Mouse (Mus musculus): ENCODE measurements around the gene Ndufs3.
"Not testable (repeated sequence)": the region's sequence is repeated elsewhere in the genome, so short reads cannot be mapped to it uniquely, and the experiment has no call there.

Gene Ndufs3

GRCm38 (mm10) chr2:90906721-90907120 is 2.1 kb upstream of the Ndufs3 start:
- DNase-seq (ENCODE audit: low read depth, low spot score): no peak

- no peak for DNase-seq (ENCODE audit: low read depth, low spot score)
These were observed 213 bp upstream of the Ndufs3 start for GRCm38 (mm10) chr2:90904856-90905224.

DNA sequence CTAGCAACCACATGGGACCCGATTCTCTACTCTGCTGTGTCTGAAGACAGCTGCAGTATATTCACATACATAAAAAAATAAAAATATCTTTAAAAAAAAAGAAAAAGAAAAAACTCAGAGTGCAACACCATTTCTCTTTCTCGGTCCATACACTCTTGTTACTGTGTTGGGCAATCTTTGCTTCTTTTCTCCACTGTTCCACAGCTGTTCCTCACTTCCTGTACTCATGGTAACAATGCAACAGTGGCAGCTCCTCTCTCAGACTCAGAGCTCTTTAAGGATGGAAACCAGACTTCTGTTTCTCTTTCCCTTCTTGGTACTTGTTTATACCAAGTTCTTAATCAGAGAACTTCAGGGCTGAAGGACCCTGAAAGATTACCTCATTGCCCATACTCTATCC is 1.2 kb downstream of the Ndufs3 start:
- DNase-seq (ENCODE audit: low read depth, low spot score): no peak

GRCm38 (mm10) chr2:90894299-90894677 is 10.3 kb downstream of the Ndufs3 start:
- not testable (repeated sequence) for DNase-seq (ENCODE audit: low read depth, low spot score)

- DNase-seq (ENCODE audit: low read depth, low spot score): no peak
These were observed 10.8 kb downstream of the Ndufs3 start for GRCm38 (mm10) chr2:90893673-90894298.

DNA sequence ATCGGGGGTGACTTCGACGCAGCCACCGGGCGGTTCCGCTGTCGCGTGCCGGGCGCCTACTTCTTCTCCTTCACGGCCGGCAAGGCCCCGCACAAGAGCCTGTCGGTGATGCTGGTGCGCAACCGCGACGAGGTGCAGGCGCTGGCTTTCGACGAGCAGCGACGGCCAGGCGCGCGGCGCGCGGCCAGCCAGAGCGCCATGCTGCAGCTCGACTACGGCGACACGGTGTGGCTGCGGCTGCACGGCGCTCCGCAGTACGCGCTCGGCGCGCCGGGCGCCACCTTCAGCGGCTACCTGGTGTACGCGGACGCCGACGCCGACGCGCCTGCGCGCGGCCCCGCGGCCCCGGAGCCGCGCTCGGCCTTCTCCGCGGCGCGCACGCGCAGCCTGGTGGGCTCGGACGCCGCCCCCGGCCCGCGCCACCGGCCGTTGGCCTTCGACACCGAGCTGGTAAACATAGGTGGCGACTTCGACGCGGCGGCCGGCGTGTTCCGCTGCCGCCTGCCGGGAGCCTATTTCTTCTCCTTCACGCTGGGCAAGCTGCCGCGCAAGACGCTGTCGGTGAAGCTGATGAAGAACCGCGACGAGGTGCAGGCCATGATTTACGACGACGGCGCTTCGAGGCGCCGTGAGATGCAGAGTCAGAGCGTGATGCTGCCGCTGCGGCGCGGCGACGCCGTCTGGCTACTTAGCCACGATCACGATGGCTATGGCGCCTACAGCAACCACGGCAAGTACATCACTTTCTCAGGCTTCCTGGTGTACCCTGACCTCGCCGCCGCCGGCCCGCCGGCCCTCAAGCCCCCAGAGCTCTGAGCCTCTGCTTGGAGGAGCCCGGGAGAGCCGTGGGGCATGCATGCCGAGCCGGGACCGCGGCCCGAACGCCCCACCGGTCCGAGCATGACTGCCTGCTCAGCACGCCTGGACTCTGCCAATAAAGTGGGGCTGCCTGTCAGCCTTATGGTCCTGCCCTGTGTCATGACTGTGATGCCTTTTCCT is 14.8 kb downstream of the Ndufs3 start:
- DNase-seq (ENCODE audit: low read depth, low spot score): peak; percentile 49

- no peak for DNase-seq (ENCODE audit: low read depth, low spot score)
These were observed 17.0 kb downstream of the Ndufs3 start for GRCm38 (mm10) chr2:90887627-90888026.

GRCm38 (mm10) chr2:90886436-90886835 is 18.2 kb downstream of the Ndufs3 start:
- no peak for DNase-seq (ENCODE audit: low read depth, low spot score)

DNA sequence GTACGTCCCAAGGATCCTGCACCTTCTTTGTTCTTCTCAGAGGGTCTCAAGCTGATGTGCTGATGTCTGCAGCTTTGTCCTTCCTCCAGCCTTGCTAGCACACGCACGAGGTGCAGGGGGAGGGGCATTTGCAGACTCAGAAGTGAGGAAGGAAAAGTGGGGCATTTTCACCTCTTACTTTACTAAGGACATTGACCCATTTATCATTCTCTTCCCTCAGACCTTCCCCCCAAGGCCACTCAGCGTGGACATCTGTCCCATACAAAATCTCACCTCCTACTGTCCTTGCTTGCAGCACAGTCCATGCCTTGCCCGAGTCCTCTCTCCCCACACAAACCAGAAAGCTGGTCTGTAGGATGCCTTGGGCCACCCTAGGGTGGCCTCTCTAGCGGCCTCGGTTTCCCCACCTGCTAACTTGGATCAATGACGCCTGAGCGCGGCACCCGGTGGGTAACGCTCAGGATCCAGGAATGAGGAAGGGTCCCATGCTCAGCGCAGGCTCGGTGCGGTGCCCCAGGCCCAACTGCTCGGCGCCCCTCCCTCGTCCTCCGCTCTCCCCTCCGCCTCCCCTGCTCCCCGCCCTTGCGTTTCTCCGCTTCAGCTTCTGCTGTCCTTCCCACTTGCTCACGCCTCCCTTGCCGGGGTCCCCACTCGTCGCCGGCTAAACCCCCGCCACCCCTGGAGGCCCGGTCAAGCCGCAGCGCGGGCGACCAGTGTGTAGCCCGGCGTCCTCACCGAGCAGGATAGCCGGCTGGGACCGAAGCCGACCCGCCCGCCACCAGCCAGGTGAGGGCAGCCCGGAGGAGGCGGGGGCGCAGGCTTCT is 19.2 kb downstream of the Ndufs3 start, which contains the start of gene C1qtnf4:
Gene C1qtnf4, plus strand, starts transcription at position 643 of the 824 bp plus-strand sequence.
- DNase-seq (ENCODE audit: low read depth, low spot score): no peak

DNA sequence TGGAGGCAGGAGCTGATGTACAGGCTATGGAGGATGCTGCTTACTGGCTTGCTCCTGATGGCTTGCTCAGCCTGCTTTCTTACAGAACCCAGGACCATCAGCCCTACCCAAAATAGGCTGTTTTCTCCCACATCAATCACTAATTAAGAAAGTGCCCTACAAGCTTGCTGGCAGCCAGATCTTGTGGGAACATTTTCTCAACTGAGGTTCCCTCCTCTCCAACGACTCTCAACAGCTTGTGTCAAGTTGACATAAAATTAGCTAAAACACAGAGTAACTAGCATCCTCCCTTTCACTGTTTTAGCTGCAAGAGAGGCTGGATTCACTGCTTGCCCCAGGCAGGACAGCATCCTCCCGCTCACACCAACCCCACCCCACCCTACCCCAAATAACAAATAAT is 22.8 kb downstream of the Ndufs3 start:
- DNase-seq (ENCODE audit: low read depth, low spot score): no peak

GRCm38 (mm10) chr2:90880144-90880785 is 24.4 kb downstream of the Ndufs3 start:
- no peak for DNase-seq (ENCODE audit: low read depth, low spot score)

GRCm38 (mm10) chr2:90879419-90879818 is 25.2 kb downstream of the Ndufs3 start:
- DNase-seq (ENCODE audit: low read depth, low spot score): no peak

GRCm38 (mm10) chr2:90877584-90878259 is 26.9 kb downstream of the Ndufs3 start:
- no peak for DNase-seq (ENCODE audit: low read depth, low spot score)

GRCm38 (mm10) chr2:90875239-90875638 is 29.4 kb downstream of the Ndufs3 start:
- DNase-seq (ENCODE audit: low read depth, low spot score): no peak

- DNase-seq (ENCODE audit: low read depth, low spot score): peak; percentile 72
These were observed 30.6 kb downstream of the Ndufs3 start for GRCm38 (mm10) chr2:90874025-90874424.

DNA sequence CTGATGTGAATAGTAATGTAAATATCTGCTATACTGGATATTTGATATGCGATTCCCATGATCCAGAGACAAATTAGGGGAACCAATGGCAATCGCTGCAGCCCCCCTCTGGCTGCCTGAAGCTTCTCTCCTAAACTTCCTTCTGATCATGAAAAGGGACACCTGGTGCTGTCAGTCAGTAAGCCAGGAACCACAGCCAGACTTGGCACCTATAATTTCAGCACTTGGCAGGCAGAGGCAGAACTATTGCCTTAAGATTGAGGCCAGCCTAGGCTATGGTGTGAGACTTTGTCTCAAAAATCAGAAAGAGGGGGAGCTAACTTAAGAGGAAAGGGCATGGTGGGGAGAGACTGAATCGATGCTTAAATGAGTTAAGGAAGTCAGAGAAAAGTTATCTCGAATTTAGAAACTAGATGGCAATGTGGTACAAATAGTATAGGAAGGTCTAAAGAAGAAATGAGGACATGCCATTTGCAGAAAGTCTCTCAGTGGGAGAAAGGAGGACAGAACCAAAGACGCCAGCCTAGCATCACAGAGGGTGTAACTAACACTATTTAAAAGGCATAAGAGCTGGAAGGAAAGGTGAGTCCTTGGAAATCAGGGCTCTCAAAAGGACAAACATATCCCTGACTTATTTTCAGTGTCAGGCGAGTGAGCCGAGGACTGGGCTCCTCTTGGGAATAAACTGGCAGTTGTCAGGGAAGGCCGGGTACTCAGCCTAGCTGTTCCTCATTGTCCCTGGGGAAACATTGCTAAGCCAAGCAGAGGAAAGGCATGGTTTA is 33.3 kb downstream of the Ndufs3 start:
- peak; percentile 88 for DNase-seq (ENCODE audit: low read depth, low spot score)

- DNase-seq (ENCODE audit: low read depth, low spot score): peak; percentile 54
These were observed 34.5 kb downstream of the Ndufs3 start for GRCm38 (mm10) chr2:90870136-90870601.

DNA sequence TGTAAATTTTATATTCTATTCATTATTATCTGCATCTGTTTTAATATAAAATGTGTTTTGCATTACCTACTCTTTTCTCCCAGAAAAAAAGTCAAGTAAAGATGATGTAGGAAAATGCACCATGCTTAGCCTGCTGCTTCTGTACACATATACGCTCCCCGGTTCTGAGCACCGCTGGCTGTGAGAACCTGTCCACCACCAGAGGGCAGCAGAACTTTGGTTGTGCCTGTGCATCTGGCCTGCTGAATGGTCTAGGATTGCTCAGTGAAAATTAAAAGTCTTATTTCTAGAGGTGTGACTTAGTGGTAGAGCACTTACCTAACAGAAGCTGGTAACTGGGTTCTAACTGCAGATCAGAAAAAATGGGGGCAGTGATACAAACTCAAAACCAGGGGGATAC is 38.1 kb downstream of the Ndufs3 start:
- DNase-seq (ENCODE audit: low read depth, low spot score): peak; percentile 75

- DNase-seq (ENCODE audit: low read depth, low spot score): no peak
These were observed 40.4 kb downstream of the Ndufs3 start for GRCm38 (mm10) chr2:90864184-90864583.

GRCm38 (mm10) chr2:90861486-90861885 is 43.1 kb downstream of the Ndufs3 start:
- DNase-seq (ENCODE audit: low read depth, low spot score): no peak
